Mouse (Mus musculus): ENCODE data around the gene Amfr. TPM values are rescaled to one million over a fixed set of nuclear protein-coding genes. Genes with fewer than 3 reads are reported as not detected.
A peak's percentile ranks its signal among the peaks of the same experiment; 100 is the strongest.
"Not testable (repeated sequence)": the region's sequence is repeated elsewhere in the genome, so short reads cannot be mapped to it uniquely, and the experiment has no call there.

The Amfr gene
- polyA plus RNA-seq (2012; ENCODE audit: insufficient read depth, insufficient read length, low replicate concordance, missing spikeins) = not detected in 2 replicates

GRCm38 (mm10) chr8:94012013-94012951, at the start of gene Amfr:
Amfr (minus strand) TSS chr8:94012842.
- TF ChIP-seq CTCF (IDR thresholded peaks at IDR 0.05; ENCODE audit: insufficient read depth, low read depth, low read length) (peak; percentile 29; the same call in 1 of the 2 replicates), POLR2A (IDR thresholded peaks at IDR 0.05; ENCODE audit: insufficient read depth, low read depth, low read length) (peak; percentile 22; the same call in 1 of the 2 replicates)
- Histone ChIP-seq H3K27ac (ENCODE audit: insufficient read depth, low read depth, low read length) (peak within 1 kb of the TSS; percentile 93), H3K4me1 (ENCODE audit: control insufficient read depth, insufficient read depth, low read length) (peaks cover 14% of the 10 kb centered on the region), H3K4me3 (ENCODE audit: insufficient read depth, low read depth, low read length) (peak within 1 kb of the TSS; percentile 97)
- WGBS = under 1% methylated on average over 125 of the region's 130 CpGs

GRCm38 (mm10) chr8:94057157-94057854, 44.7 kb upstream of the Amfr start:
- WGBS = 62% methylated on average over 6 of the region's 6 CpGs
- TF ChIP-seq POLR2A (IDR thresholded peaks at IDR 0.05; ENCODE audit: insufficient read depth, low read depth, low read length) = no peak
- no peak for TF ChIP-seq CTCF (IDR thresholded peaks at IDR 0.05; ENCODE audit: insufficient read depth, low read depth, low read length)
- Histone ChIP-seq H3K27ac (ENCODE audit: insufficient read depth, low read depth, low read length) (no peak overlapping the region), H3K4me1 (ENCODE audit: control insufficient read depth, insufficient read depth, low read length) (no peaks in the 10 kb centered on the region), H3K4me3 (ENCODE audit: insufficient read depth, low read depth, low read length) (no peak overlapping the region)

- Histone ChIP-seq H3K27ac (ENCODE audit: insufficient read depth, low read depth, low read length) (no peak overlapping the region), H3K4me3 (ENCODE audit: insufficient read depth, low read depth, low read length) (no peak overlapping the region), H3K4me1 (ENCODE audit: control insufficient read depth, insufficient read depth, low read length) (no peaks in the 10 kb centered on the region)
- no peak for TF ChIP-seq CTCF (IDR thresholded peaks at IDR 0.05; ENCODE audit: insufficient read depth, low read depth, low read length)
- TF ChIP-seq POLR2A (IDR thresholded peaks at IDR 0.05; ENCODE audit: insufficient read depth, low read depth, low read length) = no peak
- 93% methylated on average over 12 of the region's 12 CpGs for WGBS
Measured at GRCm38 (mm10) chr8:94052696-94053095, 40.1 kb upstream of the Amfr start.

- Histone ChIP-seq H3K4me1 (ENCODE audit: control insufficient read depth, insufficient read depth, low read length) (no peaks in the 10 kb centered on the region), H3K27ac (ENCODE audit: insufficient read depth, low read depth, low read length) (no peak overlapping the region), H3K4me3 (ENCODE audit: insufficient read depth, low read depth, low read length) (no peak overlapping the region)
- 54% methylated on average over 2 of the region's 2 CpGs for WGBS
- no peak for TF ChIP-seq POLR2A (IDR thresholded peaks at IDR 0.05; ENCODE audit: insufficient read depth, low read depth, low read length)
- TF ChIP-seq CTCF (IDR thresholded peaks at IDR 0.05; ENCODE audit: insufficient read depth, low read depth, low read length) = no peak
Measured at GRCm38 (mm10) chr8:94047845-94048244, 35.2 kb upstream of the Amfr start.

GRCm38 (mm10) chr8:94037806-94038205, 25.2 kb upstream of the Amfr start:
- no peak for TF ChIP-seq CTCF (IDR thresholded peaks at IDR 0.05; ENCODE audit: insufficient read depth, low read depth, low read length)
- TF ChIP-seq POLR2A (IDR thresholded peaks at IDR 0.05; ENCODE audit: insufficient read depth, low read depth, low read length) = no peak
- peaks cover 3% of the 10 kb centered on the region for H3K4me1 ChIP-seq (ENCODE audit: control insufficient read depth, insufficient read depth, low read length)
- peak overlapping the region; percentile 90 for H3K4me3 ChIP-seq (ENCODE audit: insufficient read depth, low read depth, low read length)
- WGBS = 2% methylated on average over 15 of the region's 15 CpGs
- no peak overlapping the region for H3K27ac ChIP-seq (ENCODE audit: insufficient read depth, low read depth, low read length)

- Histone ChIP-seq H3K4me3 (ENCODE audit: insufficient read depth, low read depth, low read length) (peak within 1 kb of the TSS; percentile 90), H3K4me1 (ENCODE audit: control insufficient read depth, insufficient read depth, low read length) (peaks cover 3% of the 10 kb centered on the region), H3K27ac (ENCODE audit: insufficient read depth, low read depth, low read length) (0 out of 2 replicates have a peak within 1 kb of the TSS, but pooled peaks have one; percentile 12)
- TF ChIP-seq POLR2A (IDR thresholded peaks at IDR 0.05; ENCODE audit: insufficient read depth, low read depth, low read length) = peak; percentile 37; the same call in 1 of the 2 replicates
- no peak for TF ChIP-seq CTCF (IDR thresholded peaks at IDR 0.05; ENCODE audit: insufficient read depth, low read depth, low read length)
- WGBS = under 1% methylated on average over 41 of the region's 41 CpGs
Measured at GRCm38 (mm10) chr8:94036944-94037524, 24.4 kb upstream of the Amfr start, which contains the start of the genes Nudt21 and Ogfod1. Nudt21 (minus strand) TSS chr8:94037031. Ogfod1 (plus strand) TSS chr8:94037198.

- peak; percentile 11; the same call in 1 of the 2 replicates for TF ChIP-seq POLR2A (IDR thresholded peaks at IDR 0.05; ENCODE audit: insufficient read depth, low read depth, low read length)
- H3K4me3 ChIP-seq (ENCODE audit: insufficient read depth, low read depth, low read length) = peak overlapping the region; percentile 47
- WGBS = under 1% methylated on average over 28 of the region's 32 CpGs
- H3K27ac ChIP-seq (ENCODE audit: insufficient read depth, low read depth, low read length); H3K4me1 ChIP-seq (ENCODE audit: control insufficient read depth, insufficient read depth, low read length): not testable (repeated sequence)
Measured at GRCm38 (mm10) chr8:94036541-94036940, 23.9 kb upstream of the Amfr start.

GRCm38 (mm10) chr8:94035200-94035599, 22.6 kb upstream of the Amfr start:
- H3K4me3 ChIP-seq (ENCODE audit: insufficient read depth, low read depth, low read length) = no peak overlapping the region
- H3K27ac ChIP-seq (ENCODE audit: insufficient read depth, low read depth, low read length) = no peak overlapping the region
- WGBS = 43% methylated on average over 5 of the region's 5 CpGs
- peaks cover 3% of the 10 kb centered on the region for H3K4me1 ChIP-seq (ENCODE audit: control insufficient read depth, insufficient read depth, low read length)
- no peak for TF ChIP-seq POLR2A (IDR thresholded peaks at IDR 0.05; ENCODE audit: insufficient read depth, low read depth, low read length)
- no peak for TF ChIP-seq CTCF (IDR thresholded peaks at IDR 0.05; ENCODE audit: insufficient read depth, low read depth, low read length)

Measured in olfactory bulb, adult 2 months (tissue).